13 mouse cellular contexts compared by ENCODE assay signal in genomic region chr4:95055276-95055675, GRCm38 (mm10).
"Had no signal": no experiment of that assay in that cellular context is flagged by ENCODE, and none has a peak within 500 bp of the region (broad histone marks: within the 10 kb centered on the region; RNA-seq: fewer than 3 reads in every experiment).

No protein-coding gene starts in this region.

- H3K27ac ChIP-seq: left cerebral cortex, adult 2 months; limb, embryonic 10.5 days; liver, embryonic 15.5 days; midbrain, embryonic 10.5 days; neural tube, embryonic 12.5 days had no signal

- H3K27me3 ChIP-seq: neural tube, embryonic 12.5 days; stomach, embryonic 15.5 days had no signal

- H3K4me2 ChIP-seq: liver, embryonic 11.5 days; liver, embryonic 15.5 days; neural tube, embryonic 12.5 days had no signal

- H3K36me3 ChIP-seq: limb, embryonic 10.5 days; liver, embryonic 15.5 days; midbrain, embryonic 10.5 days; neural tube, embryonic 12.5 days; stomach, embryonic 15.5 days had no signal

- DNase-seq: kidney, adult 11 months; kidney, postnatal 14 days; lung, adult 2 months; midbrain, embryonic 14.5 days; spleen, adult 18-20 months; thymus, postnatal 36 days had no signal

- H3K4me3 ChIP-seq: left cerebral cortex, adult 2 months; limb, embryonic 10.5 days; liver, embryonic 15.5 days; midbrain, embryonic 10.5 days; neural tube, embryonic 12.5 days; stomach, embryonic 15.5 days had no signal

- H3K9ac ChIP-seq: liver, embryonic 15.5 days; neural tube, embryonic 12.5 days; stomach, embryonic 15.5 days had no signal

- H3K9me3 ChIP-seq: limb, embryonic 10.5 days; liver, embryonic 15.5 days; midbrain, embryonic 10.5 days; neural tube, embryonic 12.5 days; stomach, embryonic 15.5 days had no signal
